Mouse (Mus musculus) megakaryocyte progenitor cell, adult 5-6 weeks (primary cell): ENCODE measurements around the gene Camkv. TPM values are rescaled to one million over a fixed set of nuclear protein-coding genes. Genes with fewer than 3 reads are reported as not detected.
A peak's percentile ranks its signal among the peaks of the same experiment; 100 is the strongest.

Experiments
- ATAC-seq: replicated peaks from 2 replicates; pipeline ENCODE4 v1.8.0; 2016; ENCODE audit warnings: mild to moderate bottlenecking, moderate TSS enrichment, inconsistent platforms; ENCODE audit not compliant: poor library complexity
- total RNA-seq, 2 experiments: library from RNA; stranded (forward) in 1 of 2; stranded (reverse) in 1 of 2; fragments of 157-497, 149-512 nt in 1 of 2; fragments of 200-1000 nt in 1 of 2; gene quantifications; 2 replicates each; pipeline versions ENCODE4 v1.2.3 to v1.2.4; 2015 to 2017

The Camkv gene
- total RNA-seq, 2 experiments from 2014 or later = not detected

DNA sequence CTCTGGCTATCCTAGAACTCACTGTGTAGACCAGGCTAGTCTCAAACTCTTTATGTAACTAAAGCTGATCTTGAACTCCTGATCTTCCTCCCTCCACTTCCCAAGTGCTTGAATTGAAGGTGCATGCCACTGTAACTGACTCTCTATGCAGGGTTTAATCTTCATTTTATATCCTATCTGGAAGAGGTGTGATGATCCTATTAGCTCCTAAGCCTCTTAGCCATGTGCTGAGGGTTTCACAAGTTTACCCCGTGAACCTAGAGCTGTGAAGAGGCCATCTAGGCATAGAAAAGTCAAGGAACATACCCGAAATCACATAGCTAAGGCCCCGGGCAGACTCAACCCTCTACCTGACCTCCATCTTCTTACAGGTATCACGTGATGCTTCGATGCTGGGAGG lies 16.0 kb upstream of the Camkv start:
- no peak for ATAC-seq

DNA sequence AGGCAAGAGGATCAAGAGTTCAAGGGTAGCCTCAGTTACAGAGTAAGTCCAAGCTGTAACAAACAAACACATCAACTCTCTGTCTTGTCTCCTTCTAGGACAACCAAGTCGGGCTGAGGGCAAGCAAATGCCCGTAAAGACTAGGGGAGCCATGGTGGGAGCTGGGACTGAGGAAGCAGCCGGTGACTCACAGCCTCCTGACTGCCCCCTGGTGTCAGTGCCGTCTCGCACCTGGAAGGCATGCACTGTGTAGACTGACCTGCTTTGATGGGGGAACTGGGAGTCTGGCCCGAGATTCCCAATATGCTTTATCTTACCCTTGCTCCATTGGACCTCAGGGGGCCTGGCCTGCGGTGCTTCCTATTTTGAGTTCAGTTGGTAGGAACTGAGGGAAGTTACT lies 12.5 kb upstream of the Camkv start:
- ATAC-seq = peak; percentile 73

DNA sequence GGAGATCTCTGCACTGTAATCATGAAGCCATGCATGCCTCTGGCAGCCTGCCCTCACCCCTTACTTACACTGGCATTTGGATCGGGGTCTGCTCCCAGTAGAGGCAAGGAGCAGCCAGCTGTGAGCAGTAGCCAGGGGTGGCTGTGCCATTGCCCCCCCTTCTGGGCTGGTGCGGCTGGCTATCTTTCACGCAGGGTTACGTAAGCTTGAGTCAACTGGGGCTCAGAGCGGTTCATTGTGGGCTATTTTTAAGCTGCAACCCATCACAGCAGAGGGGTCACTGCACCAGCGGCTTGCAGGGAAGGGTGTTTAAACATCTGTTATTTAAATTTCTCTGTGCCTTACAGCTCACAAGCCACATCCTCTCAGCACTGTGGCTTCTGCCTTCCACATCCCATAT lies 11.5 kb upstream of the Camkv start:
- ATAC-seq = peak; percentile 80

DNA sequence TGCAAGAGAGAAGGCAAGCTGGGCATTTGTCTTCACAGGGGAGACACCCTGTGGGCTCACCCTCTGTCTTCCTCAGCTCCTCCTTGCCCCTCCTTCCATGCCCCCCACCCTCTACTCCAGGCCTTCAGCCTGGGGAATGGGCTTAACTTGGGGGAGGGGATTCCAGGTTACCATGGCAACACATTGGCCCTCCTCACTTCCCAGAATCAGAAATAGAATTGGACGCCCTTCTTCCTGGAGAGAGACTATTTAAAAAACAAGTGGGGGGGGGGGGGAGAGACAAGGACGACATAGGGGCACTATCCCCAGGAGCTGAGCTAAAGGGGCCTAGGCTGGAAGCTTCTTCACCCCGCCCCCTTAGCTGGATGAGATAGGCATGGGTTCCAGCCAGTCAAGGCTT lies 10.2 kb upstream of the Camkv start:
- ATAC-seq = no peak

DNA sequence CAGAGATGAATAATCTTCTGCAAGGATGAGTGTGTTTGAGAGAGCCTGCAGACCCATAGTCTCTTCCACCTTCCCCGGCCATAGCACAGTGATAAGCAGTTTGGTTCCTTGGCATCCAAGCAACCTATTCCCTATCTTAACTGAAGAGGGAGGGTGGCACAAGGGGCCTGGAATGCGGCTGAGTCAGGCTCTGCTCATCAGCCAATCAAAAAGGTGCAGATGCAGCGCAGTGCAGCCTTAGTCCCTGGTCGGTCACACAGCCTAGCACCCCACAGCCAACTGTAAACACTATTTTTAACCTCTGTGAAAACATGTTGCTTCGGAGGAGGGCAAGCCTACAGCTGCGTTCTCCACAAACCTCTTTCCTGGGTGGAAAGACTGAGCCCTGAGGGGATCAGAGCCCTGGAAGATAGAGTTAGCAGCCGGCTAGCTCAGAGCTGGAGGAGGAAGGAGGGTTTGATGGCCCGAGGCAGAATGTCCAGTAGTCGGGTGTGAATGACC lies 8.5 kb upstream of the Camkv start:
- no peak for ATAC-seq

DNA sequence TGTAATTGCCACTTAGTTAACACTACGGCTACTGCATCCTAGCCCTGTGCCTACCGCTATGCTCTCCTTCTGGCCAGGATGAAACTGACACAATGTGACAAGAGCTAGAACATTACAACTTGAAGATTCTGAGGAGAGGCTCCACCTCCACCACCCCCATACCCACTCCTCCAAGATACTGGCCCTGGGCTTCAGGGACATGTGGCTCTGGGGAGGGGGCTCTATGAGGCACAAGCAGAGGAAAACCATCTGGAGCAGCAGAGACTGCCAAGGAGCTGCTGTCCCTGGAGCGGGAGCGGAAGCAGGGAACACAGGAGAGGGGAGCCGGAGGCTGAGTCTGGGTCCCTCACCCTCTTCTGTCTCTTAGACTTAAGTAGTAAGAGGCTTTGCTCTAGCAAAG lies 7.7 kb upstream of the Camkv start:
- ATAC-seq = no peak

DNA sequence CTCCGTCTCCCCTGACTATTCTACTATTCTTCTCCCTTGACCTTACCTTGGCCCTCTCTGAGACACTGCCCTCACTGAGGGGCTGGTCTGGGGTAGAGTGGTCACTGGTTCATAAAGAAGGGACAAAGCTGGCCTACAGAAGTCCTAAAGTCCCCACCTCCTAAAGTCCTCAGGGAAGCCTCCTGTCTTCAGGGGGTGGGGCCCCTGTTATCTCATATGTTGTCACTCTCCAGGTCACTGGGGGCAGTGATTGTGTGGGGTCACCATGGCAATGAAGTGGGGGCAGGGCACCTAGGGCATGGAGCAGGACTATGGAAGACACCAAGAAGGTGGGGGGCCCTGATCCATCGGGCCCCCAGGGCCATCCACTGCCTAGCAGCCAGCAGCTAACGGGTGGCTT lies 7.3 kb upstream of the Camkv start, which contains the start of gene Actl11:
TSS of gene Actl11 (plus strand) at position 301 of the 400 bp plus-strand sequence.
- ATAC-seq = no peak

DNA sequence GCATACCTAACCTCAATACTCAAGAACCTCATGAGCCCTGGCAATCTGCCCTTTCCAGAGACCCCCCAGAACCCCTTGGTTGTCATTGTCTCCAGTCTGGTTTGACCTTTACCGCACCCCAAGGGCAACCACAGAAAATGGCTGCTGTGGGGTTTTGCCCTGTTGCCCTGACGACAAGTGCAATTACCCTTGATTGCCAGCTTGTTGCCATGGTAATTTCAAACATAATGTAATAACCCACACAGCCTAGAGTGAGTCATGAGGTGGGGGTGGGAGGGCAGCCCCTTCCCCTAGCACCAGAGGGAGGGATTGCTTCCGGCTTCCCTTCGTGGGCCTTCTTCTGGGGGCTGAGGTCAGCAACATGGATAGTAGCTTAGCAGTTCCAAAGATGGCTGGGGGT lies 3.3 kb upstream of the Camkv start:
- ATAC-seq = no peak

DNA sequence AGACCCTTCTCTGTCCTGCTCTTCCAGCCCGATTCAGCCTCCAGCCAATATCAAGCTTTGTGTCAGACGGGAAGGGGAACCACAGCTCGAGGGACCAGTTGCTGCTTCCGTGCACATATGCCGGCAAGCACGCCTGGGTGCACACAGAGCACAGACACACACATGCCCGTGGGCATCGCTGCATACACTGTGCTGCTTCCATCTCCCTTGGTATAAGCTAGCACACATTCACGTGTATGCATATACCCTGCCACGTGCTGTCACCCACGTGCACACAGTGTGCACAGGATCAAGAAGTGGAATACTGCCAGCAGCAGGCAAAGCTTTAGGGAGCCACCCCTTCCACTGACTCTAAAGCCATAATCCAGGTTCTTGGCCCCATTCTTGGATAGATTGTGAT lies 1.3 kb upstream of the Camkv start:
- no peak for ATAC-seq

DNA sequence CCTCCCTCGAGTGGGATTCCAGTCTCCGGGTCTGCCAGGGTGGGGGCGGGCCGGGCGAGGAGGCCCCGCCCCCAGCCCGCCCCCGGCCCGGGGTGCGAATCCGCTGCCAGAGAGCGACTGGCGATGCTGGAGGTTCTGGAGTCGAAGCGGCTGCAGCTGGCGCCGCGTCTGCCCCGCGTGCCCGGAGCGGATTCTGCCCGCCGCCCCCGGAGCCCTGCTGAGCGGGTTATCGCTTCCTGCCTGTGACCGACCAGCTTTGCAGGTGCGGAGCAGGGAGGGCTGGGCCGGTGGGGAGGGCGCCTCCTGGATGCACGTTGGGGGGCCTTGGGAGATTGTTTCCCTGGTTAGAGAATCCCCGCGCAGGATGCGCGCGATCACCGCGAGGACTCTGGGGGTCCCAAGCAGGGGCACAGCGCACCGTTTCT lies 328 bp downstream of the Camkv start:
- peak; percentile 58 for ATAC-seq

DNA sequence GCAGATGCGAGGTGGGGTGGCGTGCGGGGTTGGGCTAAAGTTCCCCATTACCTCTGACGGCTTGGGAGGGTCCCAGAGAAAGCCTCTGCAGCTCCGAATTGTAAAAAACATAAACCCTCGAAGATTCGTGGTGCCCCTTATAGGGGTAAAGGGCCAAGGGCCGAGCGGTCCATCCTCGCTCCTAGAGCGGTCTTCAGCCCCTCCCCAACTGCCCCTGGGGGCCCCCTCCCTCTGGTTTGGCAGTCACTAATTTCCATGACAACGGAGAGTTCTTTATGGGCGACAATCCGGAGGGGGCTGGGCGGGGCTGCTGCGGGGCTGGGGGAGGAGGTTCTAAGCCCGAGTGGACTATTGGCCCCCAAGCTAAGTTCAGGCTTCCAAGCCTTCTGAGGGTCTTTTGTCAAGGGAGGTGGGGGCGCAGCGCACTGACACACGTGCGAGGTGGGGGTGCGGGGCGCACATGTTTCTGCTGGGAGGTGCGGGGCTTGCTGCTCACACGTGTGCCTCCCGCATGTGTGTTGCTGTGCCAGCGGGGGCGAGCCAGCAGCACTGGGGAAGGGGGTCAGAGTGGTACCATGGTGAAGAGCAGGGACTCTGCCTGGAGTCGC lies 845 bp downstream of the Camkv start:
- ATAC-seq = no peak

DNA sequence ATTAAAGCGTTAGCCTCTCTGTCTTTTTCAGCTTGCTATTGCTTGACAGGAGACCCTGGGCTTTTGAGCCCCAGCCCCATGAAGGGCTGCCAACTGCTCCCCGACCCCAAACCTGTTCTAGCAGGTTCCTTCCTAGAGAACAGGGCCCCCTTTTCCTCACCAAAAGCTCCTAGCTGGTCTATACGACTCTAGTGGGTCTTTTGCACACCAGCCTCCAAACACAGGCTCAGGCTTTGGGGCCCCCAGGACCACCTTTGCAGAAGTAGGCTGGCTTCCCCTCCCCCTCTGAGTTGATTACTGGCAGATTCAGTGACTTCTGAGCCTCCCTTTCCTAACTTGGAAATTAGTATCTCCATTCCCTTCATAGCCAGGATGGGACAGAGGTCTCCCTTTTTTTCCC lies 1.4 kb downstream of the Camkv start:
- no peak for ATAC-seq

DNA sequence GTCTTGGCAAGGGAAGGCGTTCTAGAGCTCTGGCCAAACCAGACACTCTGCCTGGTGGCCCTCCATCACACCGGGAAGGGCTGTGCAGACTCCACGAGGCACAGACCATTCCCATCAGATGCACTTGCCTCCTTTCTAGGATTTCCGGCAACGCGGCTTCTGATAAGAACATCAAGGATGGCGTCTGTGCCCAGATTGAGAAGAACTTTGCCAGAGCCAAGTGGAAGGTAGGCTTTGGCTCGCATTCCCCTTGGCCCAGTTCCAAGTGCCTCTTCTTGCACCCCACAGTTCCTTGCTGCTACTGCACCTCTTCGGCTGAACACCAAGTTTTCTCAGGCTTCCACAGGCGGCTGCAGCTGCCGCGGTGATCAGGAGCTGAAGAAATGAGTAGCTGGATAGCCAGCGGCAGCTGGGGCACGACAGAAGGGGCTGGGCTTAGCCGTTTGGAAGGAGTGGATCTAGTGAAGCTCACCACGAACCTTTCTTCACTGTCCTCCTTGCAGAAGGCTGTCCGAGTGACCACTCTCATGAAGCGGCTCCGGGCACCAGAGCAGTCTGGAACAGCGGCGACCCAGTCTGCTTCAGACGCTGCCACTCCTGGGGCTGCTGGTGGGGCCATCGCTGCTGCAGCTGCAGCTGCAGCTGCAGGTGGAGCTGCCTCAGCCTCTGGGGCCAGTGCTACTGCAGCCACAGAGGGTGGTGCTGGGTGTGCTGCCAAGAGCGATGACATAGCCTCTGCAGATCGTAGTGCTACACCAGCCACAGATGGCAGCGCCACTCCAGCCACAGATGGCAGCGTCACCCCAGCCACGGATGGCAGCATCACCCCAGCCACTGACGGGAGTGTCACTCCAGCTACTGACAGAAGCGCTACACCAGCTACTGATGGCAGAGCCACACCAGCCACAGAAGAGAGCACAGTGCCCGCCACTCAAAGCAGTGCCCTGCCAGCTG lies 12.0 kb downstream of the Camkv start:
- ATAC-seq = peak; percentile 54

DNA sequence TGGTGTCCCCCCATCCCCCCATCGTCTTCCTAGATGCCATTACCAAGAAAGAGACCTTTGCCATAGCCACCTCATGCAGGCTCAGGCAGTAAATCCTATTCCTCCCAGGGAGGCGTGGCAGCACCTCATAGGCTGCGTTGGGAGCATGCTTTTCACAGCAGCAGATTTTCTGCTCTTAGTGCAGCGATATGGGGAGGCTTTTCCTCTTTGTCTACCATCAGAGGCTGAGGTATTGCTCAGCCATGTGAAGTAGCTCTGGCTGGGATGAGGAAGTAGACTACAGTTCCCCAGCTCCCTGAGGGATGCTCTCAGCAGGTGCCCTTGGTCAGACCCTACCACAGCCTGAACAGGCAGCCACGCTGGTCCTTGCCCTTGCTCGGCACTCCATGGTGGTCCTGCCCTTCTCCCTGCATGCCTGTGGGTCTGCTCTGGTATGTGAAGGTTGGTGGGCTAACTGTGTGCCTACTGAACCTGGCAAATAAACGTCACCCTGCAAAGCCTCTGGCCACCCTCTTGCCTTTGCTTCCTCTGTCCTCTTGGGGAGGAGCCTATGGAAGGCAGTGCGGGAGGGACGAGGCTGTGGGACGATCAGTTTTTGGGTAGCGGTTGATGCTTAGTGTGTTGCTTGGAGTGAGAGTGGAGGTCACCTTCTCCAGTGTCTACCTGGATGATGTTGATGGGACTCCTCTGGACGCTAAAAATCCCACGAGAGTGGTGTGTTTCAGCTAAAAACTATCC lies 13.9 kb downstream of the Camkv start:
- ATAC-seq = no peak

DNA sequence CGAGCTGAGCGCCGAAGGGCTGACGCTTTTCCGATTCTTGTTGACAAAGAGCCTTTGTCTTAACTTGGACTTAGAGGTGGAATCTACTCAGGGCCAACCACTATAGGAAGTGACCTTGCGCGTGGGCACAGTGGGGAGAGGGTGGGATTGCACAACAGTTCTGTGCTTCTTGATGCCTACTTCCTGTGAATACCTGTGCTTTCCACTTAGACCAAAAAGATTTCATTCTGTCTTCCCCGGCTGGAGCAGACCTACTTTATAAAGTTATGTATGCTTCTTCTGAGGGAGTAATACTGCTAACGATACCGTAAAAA lies 14.4 kb downstream of the Camkv start, which contains the start of gene Traip:
TSS of gene Traip (plus strand) at position 215 of the 314 bp plus-strand sequence.
- no peak for ATAC-seq

DNA sequence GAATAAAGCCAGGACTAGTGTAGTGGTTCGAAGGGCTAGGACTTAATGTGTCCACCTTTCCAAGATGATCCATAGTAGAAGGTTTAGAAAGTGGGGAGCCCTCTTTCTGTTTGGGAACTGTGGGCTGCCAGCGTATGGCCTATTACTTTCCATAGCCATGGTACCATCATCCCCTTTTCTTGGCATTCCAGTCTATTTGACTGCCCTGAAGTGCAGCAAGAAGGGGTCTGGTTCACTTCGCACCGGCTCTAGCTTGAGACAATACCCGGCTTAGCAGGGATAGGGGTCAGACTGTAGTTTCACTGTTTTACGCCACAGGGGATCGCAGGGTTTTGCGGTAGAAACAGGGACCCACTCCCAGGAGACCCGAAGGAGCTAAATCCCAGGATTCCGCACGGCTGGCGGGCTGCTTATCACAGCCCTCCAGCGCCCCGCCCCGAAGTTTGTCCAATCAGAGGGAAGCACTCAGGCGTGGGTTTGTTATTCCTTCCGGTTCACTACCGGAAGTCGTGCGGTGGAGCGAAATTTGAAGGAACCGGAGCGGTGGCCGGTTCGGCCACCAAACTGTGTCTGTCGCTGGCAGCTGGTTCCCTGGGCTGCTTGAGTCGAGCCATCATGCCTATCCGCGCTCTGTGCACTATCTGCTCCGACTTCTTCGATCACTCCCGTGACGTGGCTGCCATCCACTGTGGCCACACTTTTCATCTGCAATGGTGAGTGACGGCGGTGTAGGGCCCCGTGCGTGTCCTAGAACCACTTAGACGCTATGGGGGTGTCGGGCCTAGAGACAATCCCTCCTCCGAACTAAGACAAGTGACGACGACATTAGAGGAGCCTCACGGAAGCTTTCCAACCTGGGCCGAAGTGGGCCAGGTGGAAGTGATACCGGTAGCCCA lies 15.2 kb downstream of the Camkv start:
- ATAC-seq = peak; percentile 89

DNA sequence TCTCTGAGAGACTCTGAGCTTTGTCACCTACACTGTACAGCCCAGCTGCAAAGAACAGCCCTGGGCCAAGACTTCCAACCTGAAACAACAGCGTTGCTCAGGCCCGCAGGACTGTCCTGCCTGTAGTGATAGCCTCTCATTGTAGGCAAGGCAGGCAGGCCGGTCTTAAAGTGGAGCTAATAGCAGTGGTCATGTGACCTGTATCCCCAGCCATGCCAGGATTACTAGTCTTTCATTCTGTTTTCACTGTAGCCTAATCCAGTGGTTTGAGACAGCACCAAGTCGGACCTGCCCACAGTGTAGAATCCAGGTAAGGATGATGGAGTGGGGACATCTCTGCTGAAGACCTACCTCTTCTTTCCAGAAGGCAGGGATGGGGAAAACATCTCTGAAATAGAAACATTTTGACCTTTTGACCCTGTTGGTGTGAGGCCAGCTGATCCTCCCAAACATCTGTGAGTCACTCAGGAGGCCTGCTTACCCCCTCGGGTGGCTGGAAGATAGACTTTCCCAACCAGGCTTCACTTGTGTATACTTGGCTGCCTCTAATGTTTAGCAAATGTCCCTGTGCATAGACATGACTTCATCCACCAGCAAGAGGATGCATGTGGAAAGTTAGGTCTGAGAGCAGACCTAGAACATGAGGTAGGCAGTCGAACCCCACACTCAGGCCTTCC lies 20.3 kb downstream of the Camkv start:
- ATAC-seq = no peak

DNA sequence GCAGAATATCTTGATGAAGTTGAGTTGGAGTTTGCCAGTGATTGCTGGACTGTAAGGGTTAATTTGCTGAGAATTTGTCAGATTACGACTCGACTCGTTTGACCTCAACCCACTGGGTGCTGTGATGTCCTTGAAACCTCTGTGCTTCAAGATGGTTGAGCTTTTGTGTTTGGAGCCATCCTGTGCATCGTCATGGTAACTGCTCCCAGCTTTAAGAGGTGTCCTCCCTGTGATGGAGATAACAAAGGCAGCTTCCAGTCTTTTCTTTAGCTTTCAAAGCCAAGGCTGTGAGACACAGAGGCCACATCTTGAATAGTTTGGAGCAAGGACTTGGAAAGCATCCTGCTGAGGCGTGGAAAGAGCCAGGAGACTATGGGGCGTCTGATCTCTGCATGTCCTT lies 21.7 kb downstream of the Camkv start:
- no peak for ATAC-seq

DNA sequence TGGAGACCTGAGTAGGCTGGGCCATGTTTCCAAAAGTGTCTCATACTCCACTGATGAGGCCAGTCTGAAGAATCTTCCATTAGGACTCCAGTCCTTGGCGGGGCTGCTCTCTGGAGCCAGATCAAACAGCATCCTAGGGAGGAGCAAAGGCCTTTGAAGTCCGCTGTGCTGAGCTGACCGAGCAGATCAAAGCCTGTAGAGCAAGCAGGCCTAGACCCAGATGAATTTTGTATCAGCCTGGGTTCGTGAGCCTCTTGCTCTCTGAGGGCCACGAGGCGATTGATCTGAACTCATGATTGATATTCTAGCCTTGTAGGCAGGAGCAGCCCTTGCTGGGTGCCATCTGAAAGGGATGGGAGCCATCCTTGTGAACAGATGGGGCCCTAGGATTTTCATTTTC lies 24.4 kb downstream of the Camkv start:
- ATAC-seq = no peak

DNA sequence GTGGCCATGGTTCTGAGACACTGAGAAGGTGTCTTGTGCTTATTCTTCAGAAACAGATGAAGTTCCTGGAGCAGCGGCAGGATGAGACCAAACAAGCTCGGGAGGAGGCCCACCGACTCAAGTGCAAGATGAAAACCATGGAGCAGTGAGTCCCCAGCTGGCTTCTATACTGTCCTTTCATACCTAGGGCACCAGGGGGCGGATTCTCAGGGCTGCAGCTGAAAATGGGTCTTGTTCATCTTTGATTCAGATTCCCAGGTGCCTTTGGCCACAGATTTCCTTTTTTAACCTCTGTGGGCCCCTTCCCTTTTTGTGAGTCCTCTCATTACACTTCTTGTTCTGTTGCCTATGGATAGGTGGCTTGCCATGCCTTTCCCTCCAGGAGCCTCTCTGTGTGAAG lies 25.5 kb downstream of the Camkv start:
- ATAC-seq = 0 out of 2 replicates have a peak, but pooled peaks have one; percentile 35
